Mouse (Mus musculus): ENCODE results near the gene Rps8.
A peak's percentile ranks its signal among the peaks of the same experiment; 100 is the strongest.

The Rps8 gene

DNA sequence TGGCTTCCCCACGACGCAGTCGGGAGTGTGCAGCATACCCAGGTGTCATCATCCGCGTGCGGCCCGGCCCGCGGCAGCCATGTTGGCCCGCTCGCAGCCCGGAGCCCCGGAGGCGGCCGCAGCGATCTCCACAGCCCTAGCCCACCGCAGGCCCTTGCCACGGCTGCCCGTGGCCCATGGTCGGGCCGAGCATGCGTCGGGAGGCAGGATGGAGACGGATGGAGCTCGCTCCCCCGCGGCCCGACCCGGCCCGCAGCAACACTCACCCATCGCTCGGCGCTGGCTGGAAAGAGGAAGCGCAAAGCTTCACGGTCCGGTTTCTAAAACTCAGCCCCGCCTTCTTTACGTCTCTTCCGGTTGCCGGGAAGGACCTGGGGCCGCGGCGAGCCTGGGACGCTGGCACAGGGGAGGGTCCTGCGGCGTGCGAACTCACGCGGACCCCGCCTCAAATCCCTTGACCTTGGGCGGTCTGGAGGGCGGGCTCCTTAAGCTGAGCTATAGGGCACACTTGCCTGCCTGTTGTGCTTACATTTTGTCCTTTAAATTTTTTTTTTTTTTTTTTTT lies at the start of gene Rps8:
Gene Rps8, minus strand, starts transcription at position 452 of the 564 bp plus-strand sequence.
- DNase-seq (ENCODE audit: inconsistent ontology term) = peak; percentile 88

GRCm38 (mm10) chr4:117202992-117203354 lies 46.9 kb upstream of the Rps8 start:
- DNase-seq (ENCODE audit: inconsistent ontology term) = no peak

DNA sequence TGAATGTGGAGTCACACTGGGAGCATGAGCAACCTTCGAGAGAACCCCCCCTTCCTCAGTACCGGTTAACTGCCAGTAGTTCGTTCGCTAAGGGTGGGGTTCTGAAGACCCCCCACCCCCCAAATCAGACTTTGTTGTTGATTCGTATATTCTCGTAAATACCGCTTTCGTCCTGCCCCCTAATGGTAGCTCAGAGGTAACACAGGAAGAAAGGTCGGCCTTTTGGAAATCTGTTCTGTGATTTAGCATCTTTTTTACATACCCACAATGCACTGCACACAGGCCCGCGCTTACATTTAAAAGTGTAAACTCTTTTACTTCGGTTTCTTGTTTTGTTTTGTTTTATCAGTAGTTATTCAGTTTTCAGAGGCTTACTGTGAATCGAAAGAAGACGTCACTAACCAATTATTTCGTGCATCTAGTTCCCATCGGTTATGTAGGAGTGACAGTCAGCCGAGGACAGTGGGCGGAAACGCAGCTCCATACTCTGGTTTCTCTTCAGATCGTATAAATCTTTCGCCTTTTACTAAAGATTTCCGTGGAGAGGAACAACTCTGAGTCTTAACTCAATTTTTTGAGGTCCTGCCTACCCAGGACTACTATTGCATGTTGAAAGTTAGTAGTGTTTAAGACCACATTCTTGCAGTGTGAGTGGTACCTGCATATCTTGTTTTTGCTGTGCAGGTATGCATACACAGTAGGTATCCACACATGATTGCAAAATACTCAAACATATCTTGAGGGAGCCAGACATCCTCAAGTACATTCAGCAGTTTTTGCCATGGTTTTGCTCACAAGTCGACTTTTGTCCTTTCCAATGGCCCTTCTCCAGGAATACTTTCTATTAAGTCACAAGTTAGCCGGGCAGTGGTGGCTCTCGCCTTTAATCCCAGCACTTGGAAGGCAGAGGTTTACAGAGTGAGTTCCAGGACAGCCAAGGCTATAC lies 46.3 kb upstream of the Rps8 start:
- DNase-seq (ENCODE audit: inconsistent ontology term) = peak; percentile 77

DNA sequence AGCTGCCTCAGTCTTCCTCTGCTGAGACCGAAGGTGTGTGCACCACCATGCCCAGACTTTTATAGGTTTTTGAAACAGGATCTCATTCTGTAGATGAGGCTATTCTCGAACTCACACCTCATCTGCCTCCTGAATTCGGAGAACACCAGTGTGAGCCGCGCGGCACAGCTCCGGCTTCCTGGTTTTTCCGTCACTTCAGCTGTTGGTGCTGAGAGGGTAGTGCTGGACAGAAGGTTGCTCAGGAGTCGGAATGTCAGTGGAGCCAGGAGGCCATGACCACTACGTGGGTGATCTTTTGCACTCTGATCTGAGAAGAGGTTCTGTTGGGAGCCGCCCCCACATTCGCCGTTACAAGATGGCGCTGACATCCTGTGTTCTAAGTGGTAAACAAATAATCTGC lies 35.8 kb upstream of the Rps8 start:
- no peak for DNase-seq (ENCODE audit: inconsistent ontology term)

- peak; percentile 79 for DNase-seq (ENCODE audit: inconsistent ontology term)
Measured at GRCm38 (mm10) chr4:117190660-117191059, 34.6 kb upstream of the Rps8 start.

DNA sequence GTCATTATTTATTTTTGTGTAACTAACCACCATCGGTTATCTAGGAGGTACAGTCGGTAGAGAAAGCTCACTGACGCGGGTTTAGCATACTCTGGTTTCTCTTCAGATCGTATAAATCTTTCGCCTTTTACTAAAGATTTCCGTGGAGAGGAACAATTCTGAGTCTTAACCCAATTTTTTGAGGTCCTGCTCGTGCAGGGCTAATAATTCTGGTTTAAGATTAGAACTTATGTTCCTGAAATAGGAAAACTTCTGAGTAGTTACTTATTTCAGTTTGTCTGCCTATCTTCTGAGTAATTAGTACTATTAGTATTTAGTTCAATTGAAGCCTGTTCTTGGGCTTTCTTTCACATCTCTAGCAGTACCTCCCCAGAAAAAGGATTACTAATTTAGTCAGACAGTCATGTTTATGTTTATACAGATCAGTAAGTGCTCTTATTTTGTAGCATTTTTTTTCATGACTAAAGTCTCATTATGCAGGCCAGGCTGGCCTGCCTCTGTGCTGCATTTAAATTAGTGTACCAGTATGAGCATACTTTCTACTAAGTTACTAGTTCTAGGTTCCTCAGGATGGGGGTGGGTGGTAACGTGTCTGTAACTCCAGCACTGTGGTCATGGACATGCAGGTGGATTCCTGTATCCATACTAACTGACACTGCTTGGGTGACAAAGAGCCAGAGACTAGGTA lies 34.0 kb upstream of the Rps8 start:
- DNase-seq (ENCODE audit: inconsistent ontology term) = peak; percentile 97

DNA sequence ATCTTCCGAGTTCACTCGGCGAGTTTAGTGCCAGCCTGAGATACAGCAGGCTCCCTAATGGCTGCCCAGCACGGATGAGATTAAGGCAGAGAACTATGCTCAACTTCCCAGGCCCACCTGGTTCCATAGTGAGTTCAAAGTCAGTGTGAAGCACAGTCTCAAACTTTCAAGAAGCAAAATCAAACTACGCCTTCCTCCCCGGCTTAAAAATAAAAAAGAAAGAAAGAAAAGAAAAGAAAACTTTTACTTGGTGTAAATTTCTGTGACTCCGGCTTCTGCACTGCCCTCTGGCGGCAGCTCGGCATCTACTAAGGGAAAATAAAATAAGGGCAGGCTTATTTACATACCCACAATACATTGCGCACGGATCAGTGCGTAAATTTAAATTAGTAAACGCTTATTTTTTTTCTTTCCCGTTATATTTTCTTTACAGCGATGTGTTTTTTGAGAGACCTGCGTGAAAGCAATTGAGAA lies 33.4 kb upstream of the Rps8 start:
- peak; percentile 90 for DNase-seq (ENCODE audit: inconsistent ontology term)

GRCm38 (mm10) chr4:117188969-117189368 lies 32.9 kb upstream of the Rps8 start:
- no peak for DNase-seq (ENCODE audit: inconsistent ontology term)

GRCm38 (mm10) chr4:117182759-117183096 lies 26.7 kb upstream of the Rps8 start:
- peak; percentile 24 for DNase-seq (ENCODE audit: inconsistent ontology term)

GRCm38 (mm10) chr4:117181863-117182758 lies 26.1 kb upstream of the Rps8 start, which contains the start of gene Kif2c:
TSS of gene Kif2c (minus strand) at chr4:117182639.
- peak; percentile 90 for DNase-seq (ENCODE audit: inconsistent ontology term)

DNA sequence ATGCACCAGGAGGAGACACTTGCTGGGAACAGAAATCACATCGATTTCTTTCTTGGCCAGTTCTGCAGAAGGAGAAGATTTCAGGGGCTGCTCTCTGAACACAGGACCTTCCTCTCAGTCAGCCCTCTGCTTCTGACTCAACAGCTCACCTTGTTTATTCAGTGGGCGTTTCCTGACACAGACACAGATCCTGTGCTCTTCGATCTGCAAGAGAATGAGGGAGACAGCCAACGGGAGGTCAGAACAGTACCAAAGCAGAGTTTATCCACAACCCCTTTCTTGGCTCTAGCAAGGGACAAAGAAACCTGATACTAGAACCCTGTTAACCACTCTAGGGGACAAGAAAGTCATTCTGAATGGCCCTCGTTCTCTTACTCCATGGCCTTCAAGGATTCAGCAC lies 13.9 kb upstream of the Rps8 start:
- no peak for DNase-seq (ENCODE audit: inconsistent ontology term)

GRCm38 (mm10) chr4:117161183-117161582 lies 5.1 kb upstream of the Rps8 start:
- DNase-seq (ENCODE audit: inconsistent ontology term) = no peak

DNA sequence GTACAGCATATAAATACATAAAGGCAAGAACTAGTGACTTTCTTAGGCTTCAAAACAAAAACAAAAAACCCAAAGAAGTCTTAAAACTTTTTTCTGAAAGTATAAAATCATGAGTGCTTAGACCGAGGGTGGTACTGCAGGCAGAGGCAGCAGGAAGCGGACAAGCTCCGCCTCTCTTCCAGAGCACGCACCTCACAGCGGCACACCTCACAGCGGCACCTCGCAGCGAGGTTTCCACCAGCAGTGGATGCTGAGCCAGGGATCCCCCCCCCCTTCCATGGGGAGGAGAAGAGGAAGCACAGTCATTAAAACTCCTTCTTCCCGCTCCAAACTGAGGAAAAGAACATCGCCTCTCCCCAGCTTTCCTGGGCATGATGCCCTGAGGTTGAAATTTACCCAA lies 3.6 kb upstream of the Rps8 start:
- DNase-seq (ENCODE audit: inconsistent ontology term) = no peak

- DNase-seq (ENCODE audit: inconsistent ontology term) = no peak
Measured at GRCm38 (mm10) chr4:117156372-117156771, 329 bp upstream of the Rps8 start.

DNA sequence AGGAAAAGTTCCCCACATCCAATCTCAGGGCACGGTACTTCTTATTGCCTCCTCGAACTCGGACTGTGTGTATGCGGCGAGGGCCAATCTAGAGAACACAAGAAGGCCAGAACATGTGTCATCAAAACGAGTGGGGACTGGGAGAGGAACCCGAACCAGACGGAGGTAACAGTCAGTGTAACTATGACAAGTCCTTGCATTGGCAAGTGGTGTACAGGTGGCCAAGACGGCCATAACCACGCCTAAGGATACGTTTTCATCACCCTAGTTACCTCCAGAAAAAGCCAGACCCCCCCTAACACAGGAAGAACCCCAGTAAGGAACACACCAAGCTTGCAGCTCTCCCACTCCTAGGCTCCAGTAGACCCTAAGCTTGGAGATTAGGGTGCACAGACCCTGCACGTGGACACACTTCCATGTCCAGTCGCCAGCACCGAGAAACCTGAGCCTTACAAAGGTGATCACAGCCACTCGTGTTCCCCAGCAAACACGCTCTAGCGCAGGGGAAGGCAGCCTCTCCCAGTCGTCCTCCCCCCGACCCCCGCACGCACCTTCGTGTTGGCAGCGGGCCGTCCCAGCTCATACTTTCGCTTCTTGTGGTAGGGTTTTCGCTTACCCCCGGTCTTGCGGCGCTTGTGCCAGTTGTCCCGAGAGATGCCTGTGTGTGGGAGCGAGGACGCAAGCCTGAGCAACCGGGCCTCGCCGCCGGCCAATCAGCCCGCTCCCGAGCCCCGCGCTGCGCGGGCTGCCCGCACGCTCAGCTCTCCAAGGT lies 837 bp downstream of the Rps8 start:
- DNase-seq (ENCODE audit: inconsistent ontology term) = peak; percentile 10

- no peak for DNase-seq (ENCODE audit: inconsistent ontology term)
Measured at GRCm38 (mm10) chr4:117152714-117153113, 3.3 kb downstream of the Rps8 start.

GRCm38 (mm10) chr4:117151416-117151815 lies 4.6 kb downstream of the Rps8 start:
- no peak for DNase-seq (ENCODE audit: inconsistent ontology term)

GRCm38 (mm10) chr4:117150212-117150733 lies 5.8 kb downstream of the Rps8 start:
- DNase-seq (ENCODE audit: inconsistent ontology term) = no peak

- no peak for DNase-seq (ENCODE audit: inconsistent ontology term)
Measured at GRCm38 (mm10) chr4:117149291-117150211, 6.5 kb downstream of the Rps8 start.

Data from Muller cell, postnatal 12 days (primary cell).